Mouse (Mus musculus): Measurements from ENCODE around the gene Hist1h2ab. TPM values are rescaled to one million over a fixed set of nuclear protein-coding genes. Genes with fewer than 3 reads are reported as not detected.

Hist1h2ab gene
- total RNA-seq, 1 experiment, result 2,399 TPM

- peak overlapping the region; percentile 53 to 56 for H3K4me3 ChIP-seq (ENCODE audit: insufficient read depth in 1 of 2, low read depth in 1 of 2, low read length in 2 of 2, poor library complexity in 1 of 2, severe bottlenecking in 1 of 2)
- no peak for DNase-seq (ENCODE audit: low read depth, low spot score)
These were observed 10.0 kb upstream of the Hist1h2ab start for GRCm38 (mm10) chr13:23740910-23741309.

GRCm38 (mm10) chr13:23742007-23742406 is 8.9 kb upstream of the Hist1h2ab start:
- Histone ChIP-seq H3K9ac (ENCODE audit: insufficient read depth, low read depth, low read length, poor library complexity, severe bottlenecking) (no peak overlapping the region; the same call in 1 of the 2 replicates), H3K9me3 (ENCODE audit: control insufficient read depth, insufficient read depth, low read depth, low read length) (no peaks in the 10 kb centered on the region), H3K36me3 (ENCODE audit: control insufficient read depth, insufficient read depth, low read length, poor library complexity, severe bottlenecking) (no peaks in the 10 kb centered on the region), H3K4me3 (ENCODE audit: insufficient read depth in 1 of 2, low read depth in 1 of 2, low read length in 2 of 2, poor library complexity in 1 of 2, severe bottlenecking in 1 of 2) (peak overlapping the region in 1 of 2 experiments; percentile 56; a peak in 2 of 4 replicates), H3K27ac (ENCODE audit: insufficient read depth, low read depth, low read length, poor library complexity, severe bottlenecking) (peak overlapping the region; percentile 96; the same call in 1 of the 2 replicates), H3K4me1 (ENCODE audit: control insufficient read depth in 2 of 2, insufficient read depth in 2 of 2, low read length in 2 of 2, poor library complexity in 1 of 2) (peaks cover 0 to 3% of the 10 kb centered on the region in 2 experiments; a peak in 3 of 4 replicates)
- in situ Hi-C loops (cut with MboI; ENCODE audit: low sequenced_read_pairs in 2 of 2, unreplicated experiment in 2 of 2), result loop anchor here in 1 of 2 experiments (5.0 to 10.0 kb wide), 3 partner anchors 50 to 1707 kb away; partner anchors contain the start of genes Hist1h1d, Hist1h2ah, Hist1h2bk and Hist1h4f
- DNase-seq (ENCODE audit: low read depth, low spot score), result no peak
- TF ChIP-seq ZNF384 (IDR thresholded peaks at IDR 0.05; ENCODE audit: low read depth, low read length) (no peak), CHD2 (IDR thresholded peaks at IDR 0.05; ENCODE audit: low read depth, low read length) (peak; percentile 69; the same call in 1 of the 2 replicates)

More at GRCm38 (mm10) chr13:23740910-23741309, 10.0 kb upstream of the Hist1h2ab start:
- in situ Hi-C loops (cut with MboI; ENCODE audit: low sequenced_read_pairs in 2 of 2, unreplicated experiment in 2 of 2), result loop anchor here in 1 of 2 experiments (5.0 to 10.0 kb wide), 3 partner anchors 49 to 1706 kb away; partner anchors contain the start of genes Hist1h1d, Hist1h2ah, Hist1h2bk and Hist1h4f
- Histone ChIP-seq H3K9ac (ENCODE audit: insufficient read depth, low read depth, low read length, poor library complexity, severe bottlenecking) (no peak overlapping the region; the same call in 1 of the 2 replicates), H3K27ac (ENCODE audit: insufficient read depth, low read depth, low read length, poor library complexity, severe bottlenecking) (peak overlapping the region; percentile 100; the same call in 1 of the 2 replicates), H3K9me3 (ENCODE audit: control insufficient read depth, insufficient read depth, low read depth, low read length) (no peaks in the 10 kb centered on the region), H3K4me1 (ENCODE audit: control insufficient read depth in 2 of 2, insufficient read depth in 2 of 2, low read length in 2 of 2, poor library complexity in 1 of 2) (peaks cover 0 to 3% of the 10 kb centered on the region in 2 experiments; a peak in 3 of 4 replicates), H3K36me3 (ENCODE audit: control insufficient read depth, insufficient read depth, low read length, poor library complexity, severe bottlenecking) (no peaks in the 10 kb centered on the region)
- TF ChIP-seq ZC3H11A (IDR thresholded peaks at IDR 0.05; ENCODE audit: borderline replicate concordance, low read depth, low read length) (no peak), CHD2 (IDR thresholded peaks at IDR 0.05; ENCODE audit: low read depth, low read length) (no peak), MAFK (IDR thresholded peaks at IDR 0.05; ENCODE audit: insufficient read depth, low read depth, low read length) (no peak), HCFC1 (IDR thresholded peaks at IDR 0.05; ENCODE audit: borderline replicate concordance, insufficient read depth, low read length) (no peak), ZNF384 (IDR thresholded peaks at IDR 0.05; ENCODE audit: low read depth, low read length) (no peak)

GRCm38 (mm10) chr13:23743215-23743614 is 7.7 kb upstream of the Hist1h2ab start:
- Histone ChIP-seq H3K4me3 (ENCODE audit: insufficient read depth in 1 of 2, low read depth in 1 of 2, low read length in 2 of 2, poor library complexity in 1 of 2, severe bottlenecking in 1 of 2) (peak overlapping the region in 1 of 2 experiments; percentile 19; a peak in 2 of 4 replicates), H3K27ac (ENCODE audit: insufficient read depth, low read depth, low read length, poor library complexity, severe bottlenecking) (peak overlapping the region; percentile 91), H3K9me3 (ENCODE audit: control insufficient read depth, insufficient read depth, low read depth, low read length) (no peaks in the 10 kb centered on the region), H3K4me1 (ENCODE audit: control insufficient read depth in 2 of 2, insufficient read depth in 2 of 2, low read length in 2 of 2, poor library complexity in 1 of 2) (peaks cover 0 to 3% of the 10 kb centered on the region in 2 experiments; a peak in 3 of 4 replicates), H3K36me3 (ENCODE audit: control insufficient read depth, insufficient read depth, low read length, poor library complexity, severe bottlenecking) (no peaks in the 10 kb centered on the region), H3K9ac (ENCODE audit: insufficient read depth, low read depth, low read length, poor library complexity, severe bottlenecking) (peak overlapping the region; percentile 50; the same call in 1 of the 2 replicates)
- in situ Hi-C loops (cut with MboI; ENCODE audit: low sequenced_read_pairs in 2 of 2, unreplicated experiment in 2 of 2), result loop anchor here in 1 of 2 experiments (5.0 to 10.0 kb wide), 3 partner anchors 51 to 1708 kb away; partner anchors contain the start of genes Hist1h1d, Hist1h2ah, Hist1h2bk and Hist1h4f
- DNase-seq (ENCODE audit: low read depth, low spot score), result no peak
- TF ChIP-seq ZC3H11A (IDR thresholded peaks at IDR 0.05; ENCODE audit: borderline replicate concordance, low read depth, low read length), result no peak
- no peak for TF ChIP-seq HCFC1 (IDR thresholded peaks at IDR 0.05; ENCODE audit: borderline replicate concordance, insufficient read depth, low read length)
- TF ChIP-seq MAFK (IDR thresholded peaks at IDR 0.05; ENCODE audit: insufficient read depth, low read depth, low read length), result no peak
- no peak for TF ChIP-seq CHD2 (IDR thresholded peaks at IDR 0.05; ENCODE audit: low read depth, low read length)
- no peak for TF ChIP-seq ZNF384 (IDR thresholded peaks at IDR 0.05; ENCODE audit: low read depth, low read length)

GRCm38 (mm10) chr13:23743963-23744362 is 7.0 kb upstream of the Hist1h2ab start:
- peak overlapping the region; percentile 3 to 48 for H3K4me3 ChIP-seq (ENCODE audit: insufficient read depth in 1 of 2, low read depth in 1 of 2, low read length in 2 of 2, poor library complexity in 1 of 2, severe bottlenecking in 1 of 2)
- no peaks in the 10 kb centered on the region for H3K9me3 ChIP-seq (ENCODE audit: control insufficient read depth, insufficient read depth, low read depth, low read length)
- TF ChIP-seq ZNF384 (IDR thresholded peaks at IDR 0.05; ENCODE audit: low read depth, low read length) (no peak), HCFC1 (IDR thresholded peaks at IDR 0.05; ENCODE audit: borderline replicate concordance, insufficient read depth, low read length) (no peak), CHD2 (IDR thresholded peaks at IDR 0.05; ENCODE audit: low read depth, low read length) (no peak), ZC3H11A (IDR thresholded peaks at IDR 0.05; ENCODE audit: borderline replicate concordance, low read depth, low read length) (no peak), MAFK (IDR thresholded peaks at IDR 0.05; ENCODE audit: insufficient read depth, low read depth, low read length) (no peak)
- H3K36me3 ChIP-seq (ENCODE audit: control insufficient read depth, insufficient read depth, low read length, poor library complexity, severe bottlenecking), result no peaks in the 10 kb centered on the region
- in situ Hi-C loops (cut with MboI; ENCODE audit: low sequenced_read_pairs in 2 of 2, unreplicated experiment in 2 of 2), result loop anchor here in 1 of 2 experiments (5.0 to 10.0 kb wide), 3 partner anchors 52 to 1709 kb away; partner anchors contain the start of genes Hist1h1d, Hist1h2ah, Hist1h2bk and Hist1h4f
- H3K27ac ChIP-seq (ENCODE audit: insufficient read depth, low read depth, low read length, poor library complexity, severe bottlenecking), result peak overlapping the region; percentile 93; the same call in 1 of the 2 replicates
- H3K9ac ChIP-seq (ENCODE audit: insufficient read depth, low read depth, low read length, poor library complexity, severe bottlenecking), result peak overlapping the region; percentile 74; the same call in 1 of the 2 replicates
- peaks cover 0 to 3% of the 10 kb centered on the region in 2 experiments; a peak in 3 of 4 replicates for H3K4me1 ChIP-seq (ENCODE audit: control insufficient read depth in 2 of 2, insufficient read depth in 2 of 2, low read length in 2 of 2, poor library complexity in 1 of 2)
- DNase-seq (ENCODE audit: low read depth, low spot score), result no peak
